In genomic region chr9:27986604-27987588, GRCm38 (mm10) we compare ENCODE assay signal across 33 mouse cellular contexts.
DNase-seq lines count a peak whose midpoint lies in the region; ATAC-seq and TF ChIP-seq lines count a peak whose summit lies in the region.
"Had no signal": no experiment of that assay in that cellular context is flagged by ENCODE, and none has a peak within 500 bp of the region (broad histone marks: within the 10 kb centered on the region; RNA-seq: fewer than 3 reads in every experiment).

No protein-coding gene starts in this region.

- peak; percentile 45 for DNase-seq in hindbrain, postnatal 0 days (ENCODE audit: low spot score)
- DNase-seq in hindbrain, embryonic 10.5 days (ENCODE audit: low spot score): no peak
- DNase-seq in limb, embryonic 14.5 days (ENCODE audit: low spot score): peak; percentile 12
- no peak for DNase-seq in limb, embryonic 10.5 days (ENCODE audit: low spot score)
- peak; percentile 18 for DNase-seq in adipocyte (ENCODE audit: low spot score)
- DNase-seq in fat pad, adult 2 months (ENCODE audit: extremely low read depth, low read depth, low spot score): peak; percentile 96
- DNase-seq in natural killer cell, adult 2 months (ENCODE audit: low spot score in 2 of 2): no peak
- DNase-seq: adrenal gland, adult 8-10 months; B cell, adult 2 months; cerebellum, adult 11 months; cerebellum, adult 9-10 months; gastrocnemius, postnatal 10 days; heart, adult 11 months; kidney, adult 8-10 months; kidney, postnatal 4 days; liver, embryonic 13.5 days; lung, adult 2 months; lung, postnatal 14 days; midbrain, embryonic 14.5 days; retina, postnatal 1 day; spleen, adult 18-20 months; thymus, adult 2 months; thymus, postnatal 4 days had no signal

- H3K4me1 ChIP-seq in hindbrain, postnatal 0 days (ENCODE audit: insufficient read depth, low read length): no peaks in the 10 kb centered on the region
- no peaks in the 10 kb centered on the region for H3K4me1 ChIP-seq in hindbrain, embryonic 10.5 days (replicated peaks)
- no peaks in the 10 kb centered on the region for H3K4me1 ChIP-seq in limb, embryonic 14.5 days (ENCODE audit: control insufficient read depth, insufficient read depth, low read length)
- H3K4me1 ChIP-seq in limb, embryonic 10.5 days: no peaks in the 10 kb centered on the region
- H3K4me1 ChIP-seq: embryonic facial prominence, embryonic 15.5 days; heart, embryonic 10.5 days; heart, embryonic 15.5 days; hindbrain, embryonic 12.5 days; limb, embryonic 12.5 days; liver, embryonic 13.5 days had no signal

- H3K27me3 ChIP-seq in hindbrain, postnatal 0 days (ENCODE audit: insufficient read depth, low read length): no peaks in the 10 kb centered on the region
- no peaks in the 10 kb centered on the region for H3K27me3 ChIP-seq in hindbrain, embryonic 10.5 days (ENCODE audit: insufficient read depth, poor library complexity, severe bottlenecking)
- no peaks in the 10 kb centered on the region for H3K27me3 ChIP-seq in limb, embryonic 14.5 days (ENCODE audit: control insufficient read depth, insufficient read depth, low read length)
- H3K27me3 ChIP-seq in limb, embryonic 10.5 days (ENCODE audit: low read depth, poor library complexity, severe bottlenecking): no peaks in the 10 kb centered on the region
- H3K27me3 ChIP-seq: embryonic facial prominence, embryonic 15.5 days; forebrain, embryonic 15.5 days; heart, embryonic 15.5 days; hindbrain, embryonic 12.5 days; limb, embryonic 12.5 days; liver, embryonic 13.5 days; neural tube, embryonic 15.5 days had no signal

- H3K9me3 ChIP-seq in hindbrain, postnatal 0 days (ENCODE audit: low read length): no peaks in the 10 kb centered on the region
- H3K9me3 ChIP-seq in hindbrain, embryonic 10.5 days: no peaks in the 10 kb centered on the region
- no peaks in the 10 kb centered on the region for H3K9me3 ChIP-seq in limb, embryonic 14.5 days (ENCODE audit: control insufficient read depth, low read length)
- H3K9me3 ChIP-seq in limb, embryonic 10.5 days (replicated peaks): no peaks in the 10 kb centered on the region
- H3K9me3 ChIP-seq: embryonic facial prominence, embryonic 15.5 days; forebrain, embryonic 15.5 days; heart, embryonic 10.5 days; heart, embryonic 15.5 days; hindbrain, embryonic 12.5 days; limb, embryonic 12.5 days; liver, embryonic 13.5 days; neural tube, embryonic 15.5 days had no signal

- 69% methylated on average over 8 of the region's 8 CpGs for WGBS in hindbrain, postnatal 0 days
- 86% methylated on average over 8 of the region's 8 CpGs for WGBS in hindbrain, embryonic 10.5 days
- WGBS in limb, embryonic 14.5 days: 68% methylated on average over 8 of the region's 8 CpGs
- 87% methylated on average over 8 of the region's 8 CpGs for WGBS in limb, embryonic 10.5 days

- H3K4me3 ChIP-seq in hindbrain, postnatal 0 days (ENCODE audit: low read length): no peak overlapping the region
- H3K4me3 ChIP-seq in hindbrain, embryonic 10.5 days: no peak overlapping the region
- H3K4me3 ChIP-seq in limb, embryonic 14.5 days (replicated peaks; ENCODE audit: low read length): no peak overlapping the region
- no peak overlapping the region for H3K4me3 ChIP-seq in limb, embryonic 10.5 days
- H3K4me3 ChIP-seq: embryonic facial prominence, embryonic 15.5 days; forebrain, embryonic 15.5 days; heart, embryonic 10.5 days; heart, embryonic 15.5 days; hindbrain, embryonic 12.5 days; limb, embryonic 12.5 days; liver, embryonic 13.5 days; neural tube, embryonic 15.5 days had no signal

- H3K27ac ChIP-seq in hindbrain, postnatal 0 days: no peak overlapping the region
- no peak overlapping the region for H3K27ac ChIP-seq in hindbrain, embryonic 10.5 days
- H3K27ac ChIP-seq in limb, embryonic 14.5 days (replicated peaks; ENCODE audit: low read depth, low read length): no peak overlapping the region
- no peak overlapping the region for H3K27ac ChIP-seq in limb, embryonic 10.5 days
- H3K27ac ChIP-seq: embryonic facial prominence, embryonic 15.5 days; forebrain, embryonic 15.5 days; heart, embryonic 10.5 days; heart, embryonic 15.5 days; hindbrain, embryonic 12.5 days; kidney, postnatal 0 days; limb, embryonic 12.5 days; liver, embryonic 13.5 days; neural tube, embryonic 15.5 days had no signal

- no peak for TF ChIP-seq POLR2A in limb, embryonic 14.5 days (IDR thresholded peaks at IDR 0.05; ENCODE audit: borderline replicate concordance, extremely low read depth, insufficient read depth, insufficient read length)

- H3K36me3 ChIP-seq in hindbrain, postnatal 0 days (ENCODE audit: insufficient read depth, low read length): no peaks in the 10 kb centered on the region
- H3K36me3 ChIP-seq in hindbrain, embryonic 10.5 days: no peaks in the 10 kb centered on the region
- H3K36me3 ChIP-seq in limb, embryonic 14.5 days (ENCODE audit: control insufficient read depth, insufficient read depth, low read length): no peaks in the 10 kb centered on the region
- no peaks in the 10 kb centered on the region for H3K36me3 ChIP-seq in limb, embryonic 10.5 days
- H3K36me3 ChIP-seq: embryonic facial prominence, embryonic 15.5 days; forebrain, embryonic 15.5 days; heart, embryonic 10.5 days; heart, embryonic 15.5 days; hindbrain, embryonic 12.5 days; limb, embryonic 12.5 days; liver, embryonic 13.5 days; neural tube, embryonic 15.5 days had no signal

- no peak overlapping the region for H3K9ac ChIP-seq in hindbrain, postnatal 0 days (replicated peaks; ENCODE audit: low read length)
- no peak overlapping the region for H3K9ac ChIP-seq in limb, embryonic 14.5 days (ENCODE audit: low read depth, low read length, severe bottlenecking)
- H3K9ac ChIP-seq: embryonic facial prominence, embryonic 15.5 days; forebrain, embryonic 15.5 days; heart, embryonic 15.5 days; hindbrain, embryonic 12.5 days; limb, embryonic 12.5 days; liver, embryonic 13.5 days; neural tube, embryonic 15.5 days had no signal

- H3K4me2 ChIP-seq in hindbrain, postnatal 0 days (ENCODE audit: low read depth, low read length): no peak overlapping the region
- no peak overlapping the region for H3K4me2 ChIP-seq in limb, embryonic 14.5 days (replicated peaks; ENCODE audit: low read depth, low read length, severe bottlenecking)
- H3K4me2 ChIP-seq: embryonic facial prominence, embryonic 15.5 days; forebrain, embryonic 15.5 days; heart, embryonic 15.5 days; hindbrain, embryonic 12.5 days; limb, embryonic 12.5 days; liver, embryonic 13.5 days; neural tube, embryonic 15.5 days had no signal

- ATAC-seq in hindbrain, postnatal 0 days: no peak
- no peak for ATAC-seq in limb, embryonic 14.5 days (ENCODE audit: low FRiP score, low read depth)
- ATAC-seq: activated CD4-positive, CD25-positive, alpha-beta regulatory T cell, adult 4 months; forebrain, embryonic 15.5 days; intestine, embryonic 16.5 days had no signal

- TF ChIP-seq CTCF in hindbrain, postnatal 0 days (IDR thresholded peaks at IDR 0.05; ENCODE audit: low read depth): no peak

Comparison
In these comparisons a context has a peak if more than half of its experiments do, and no peak if none do; other contexts are left out.
1. DNase-seq: peak in hindbrain, postnatal 0 days (single experiment), limb, embryonic 14.5 days (single experiment), adipocyte (single experiment) and fat pad, adult 2 months (single experiment); none in hindbrain, embryonic 10.5 days (single experiment), limb, embryonic 10.5 days (single experiment) and natural killer cell, adult 2 months (0 of 2).